Mouse (Mus musculus): Measurements from ENCODE around the gene Xirp1. TPM values are rescaled to one million over a fixed set of nuclear protein-coding genes. Genes with fewer than 3 reads are reported as not detected.
"Not testable (repeated sequence)": the region's sequence is repeated elsewhere in the genome, so short reads cannot be mapped to it uniquely, and the experiment has no call there.

The Xirp1 gene
- total RNA-seq, 2 experiments from 2014 or later, result not detected

- no peak for ATAC-seq (replicated peaks; ENCODE audit: poor library complexity)
Measured at GRCm38 (mm10) chr9:120021164-120021563, 2.2 kb downstream of the Xirp1 start.

DNA sequence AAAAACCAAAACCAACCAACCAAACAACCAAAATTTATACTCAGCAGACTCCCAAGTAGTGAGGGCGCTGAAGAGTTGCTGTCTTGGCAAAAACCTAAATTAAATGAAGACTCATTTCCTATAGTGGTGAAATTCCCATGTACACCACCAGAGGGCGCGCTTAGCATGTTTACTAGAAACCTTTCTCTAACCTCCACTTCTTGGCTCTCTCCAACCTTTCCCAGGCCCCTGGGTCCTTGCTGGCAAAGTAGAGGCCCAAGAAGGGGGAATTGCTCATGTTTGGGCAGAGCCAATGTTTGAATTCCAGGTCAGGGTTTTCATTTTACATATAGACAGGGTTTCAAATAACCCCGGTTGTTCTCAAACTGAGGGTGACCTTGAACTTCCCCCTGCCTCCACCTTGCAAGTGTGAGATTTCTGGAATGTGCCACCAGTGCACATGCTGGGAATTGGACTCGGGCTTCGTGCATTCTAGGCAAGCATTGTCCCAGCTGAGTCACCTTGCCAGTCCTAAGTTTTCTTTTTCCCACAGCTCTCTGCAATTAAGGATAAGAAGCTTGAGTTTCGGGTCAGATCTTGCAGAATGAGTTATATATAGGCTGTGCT is 3.0 kb downstream of the Xirp1 start:
- ATAC-seq (replicated peaks; ENCODE audit: poor library complexity), result peak; percentile 86

GRCm38 (mm10) chr9:120016956-120017355 is 6.4 kb downstream of the Xirp1 start:
- ATAC-seq (replicated peaks; ENCODE audit: poor library complexity), result no peak

GRCm38 (mm10) chr9:120014828-120015227 is 8.6 kb downstream of the Xirp1 start:
- no peak for ATAC-seq (replicated peaks; ENCODE audit: poor library complexity)

GRCm38 (mm10) chr9:120013251-120013820 is 10.1 kb downstream of the Xirp1 start:
- ATAC-seq (replicated peaks; ENCODE audit: poor library complexity), result no peak

DNA sequence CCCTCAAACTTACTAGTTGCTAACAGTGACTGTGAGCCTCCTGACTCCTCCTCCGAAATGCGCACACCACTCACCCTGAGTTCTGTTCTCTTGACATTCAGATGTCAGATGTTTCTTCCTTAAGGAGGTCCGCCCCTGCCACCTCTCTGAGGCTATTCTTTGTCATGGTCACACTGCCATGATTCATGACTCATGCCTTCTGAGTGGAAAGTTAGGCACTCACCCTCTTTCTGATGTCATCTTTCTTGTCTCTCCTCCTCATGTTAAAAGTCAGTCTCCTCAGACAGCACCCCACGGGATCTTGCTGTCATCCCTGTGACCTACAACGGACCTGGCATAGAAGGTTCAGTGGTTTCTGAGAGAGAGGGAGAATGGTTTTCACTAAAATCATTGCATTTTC is 10.6 kb downstream of the Xirp1 start:
- no peak for ATAC-seq (replicated peaks; ENCODE audit: poor library complexity)

DNA sequence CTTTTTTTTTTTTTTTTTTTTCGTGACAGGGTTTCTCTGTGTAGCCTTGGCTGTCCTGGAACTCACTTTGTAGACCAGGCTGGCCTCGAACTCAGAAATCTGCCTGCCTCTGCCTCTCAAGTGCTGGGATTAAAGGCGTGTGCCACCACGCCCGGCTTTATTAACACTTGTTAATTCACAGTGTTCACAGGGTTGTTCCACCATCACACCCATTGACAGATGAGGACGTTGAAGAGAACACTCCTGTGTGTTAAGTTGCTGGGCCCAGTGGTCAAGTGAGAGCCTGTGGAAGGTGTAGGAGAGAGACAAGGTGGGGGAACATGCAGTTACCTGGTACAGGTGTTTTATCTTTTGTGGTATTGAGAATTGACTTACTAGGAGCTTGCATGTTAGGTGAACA is 11.2 kb downstream of the Xirp1 start:
- ATAC-seq (replicated peaks; ENCODE audit: poor library complexity), result not testable (repeated sequence)

- ATAC-seq (replicated peaks; ENCODE audit: poor library complexity), result peak; percentile 54
Measured at GRCm38 (mm10) chr9:120011533-120011932, 11.9 kb downstream of the Xirp1 start.

- peak; percentile 93 for ATAC-seq (replicated peaks; ENCODE audit: poor library complexity)
Measured at GRCm38 (mm10) chr9:120010781-120011511, 12.5 kb downstream of the Xirp1 start.

- ATAC-seq (replicated peaks; ENCODE audit: poor library complexity), result no peak
Measured at GRCm38 (mm10) chr9:120009871-120010270, 13.5 kb downstream of the Xirp1 start.

- no peak for ATAC-seq (replicated peaks; ENCODE audit: poor library complexity)
Measured at GRCm38 (mm10) chr9:120009226-120009841, 14.1 kb downstream of the Xirp1 start.

DNA sequence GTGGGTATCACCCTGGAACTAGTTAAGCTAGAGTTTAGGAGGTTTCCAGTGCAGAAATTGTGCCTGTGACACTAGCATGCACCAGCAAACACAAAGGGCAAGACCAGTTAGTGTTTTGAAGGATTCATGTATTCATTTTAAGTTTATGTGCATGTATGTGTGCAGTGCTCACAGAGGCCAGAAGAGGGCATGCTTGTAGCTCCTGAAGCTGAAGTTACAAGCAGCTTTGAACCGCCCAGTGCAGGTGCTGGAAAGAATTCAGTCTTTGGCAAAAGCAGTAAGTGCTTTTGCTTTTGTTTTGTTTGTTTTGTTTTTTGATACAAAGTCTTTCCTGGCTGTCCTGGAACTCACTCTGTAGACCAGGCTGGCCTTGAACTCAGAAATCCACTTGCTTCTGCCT is 15.6 kb downstream of the Xirp1 start:
- no peak for ATAC-seq (replicated peaks; ENCODE audit: poor library complexity)

GRCm38 (mm10) chr9:120005936-120006335 is 17.5 kb downstream of the Xirp1 start:
- no peak for ATAC-seq (replicated peaks; ENCODE audit: poor library complexity)

GRCm38 (mm10) chr9:120002893-120003292 is 20.5 kb downstream of the Xirp1 start:
- ATAC-seq (replicated peaks; ENCODE audit: poor library complexity), result no peak

- ATAC-seq (replicated peaks; ENCODE audit: poor library complexity), result peak; percentile 95
Measured at GRCm38 (mm10) chr9:120001945-120002725, 21.3 kb downstream of the Xirp1 start.

GRCm38 (mm10) chr9:120000761-120001160 is 22.6 kb downstream of the Xirp1 start:
- ATAC-seq (replicated peaks; ENCODE audit: poor library complexity), result no peak

DNA sequence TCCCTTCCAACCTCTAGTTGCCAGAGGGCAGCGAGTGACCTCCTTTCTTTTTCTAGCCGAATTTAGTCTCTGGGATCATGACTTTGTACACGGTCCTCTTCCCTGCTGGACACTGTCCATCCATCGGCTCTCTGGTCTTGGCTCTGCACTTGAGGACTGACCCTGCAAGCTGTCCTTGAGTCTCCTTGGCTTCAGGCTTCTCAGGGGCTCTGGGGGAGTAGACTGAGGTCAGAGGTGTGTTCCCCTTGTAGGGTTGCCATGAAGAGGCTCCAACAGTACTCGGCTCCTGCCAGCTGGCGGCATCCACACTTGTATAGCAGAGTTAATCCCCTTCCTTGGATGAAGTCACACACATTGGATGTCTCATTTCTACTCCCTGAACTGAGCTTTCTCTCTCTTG is 23.8 kb downstream of the Xirp1 start:
- no peak for ATAC-seq (replicated peaks; ENCODE audit: poor library complexity)

GRCm38 (mm10) chr9:119998776-119999175 is 24.6 kb downstream of the Xirp1 start:
- ATAC-seq (replicated peaks; ENCODE audit: poor library complexity), result no peak

GRCm38 (mm10) chr9:119996080-119996479 is 27.3 kb downstream of the Xirp1 start:
- no peak for ATAC-seq (replicated peaks; ENCODE audit: poor library complexity)

GRCm38 (mm10) chr9:119994207-119994606 is 29.2 kb downstream of the Xirp1 start:
- ATAC-seq (replicated peaks; ENCODE audit: poor library complexity), result peak; percentile 43

Data from megakaryocyte progenitor cell, adult 5-6 weeks (primary cell).